Mouse (Mus musculus) cerebellum, postnatal 4 days (tissue): Measurements from ENCODE around the gene Ovca2.
A peak's percentile ranks its signal among the peaks of the same experiment; 100 is the strongest.
"Not testable (repeated sequence)": the region's sequence is repeated elsewhere in the genome, so short reads cannot be mapped to it uniquely, and the experiment has no call there.

Experiments
- DNase-seq, 2 experiments: peaks; one replicate each; pipeline ENCODE4 v3.0.0; 2022; ENCODE audit warnings: low spot score in 2 of 2, mixed read lengths in 1 of 2

Gene Ovca2

GRCm38 (mm10) chr11:75194850-75195461, 16.3 kb upstream of the Ovca2 start:
- DNase-seq, result peak in 1 of 2 experiments; percentile 59

- DNase-seq, result no peak
These were observed 15.7 kb upstream of the Ovca2 start for GRCm38 (mm10) chr11:75194121-75194849.

- DNase-seq, result peak in 1 of 2 experiments; percentile 48
These were observed 14.8 kb upstream of the Ovca2 start, which contains the start of gene Rtn4rl1 for GRCm38 (mm10) chr11:75193256-75194071. Gene Rtn4rl1, plus strand, starts transcription at chr11:75193783.

- DNase-seq, result peak; percentile 51 to 74
These were observed 13.9 kb upstream of the Ovca2 start for GRCm38 (mm10) chr11:75192336-75193214.

- no peak for DNase-seq
These were observed 13.2 kb upstream of the Ovca2 start for GRCm38 (mm10) chr11:75191841-75192240.

- no peak for DNase-seq
These were observed 12.3 kb upstream of the Ovca2 start, which contains the start of gene Dph1 for GRCm38 (mm10) chr11:75190905-75191441. Gene Dph1, minus strand, starts transcription at chr11:75191241.

GRCm38 (mm10) chr11:75190371-75190724, 11.7 kb upstream of the Ovca2 start:
- peak; percentile 58 to 74 for DNase-seq

- no peak for DNase-seq
These were observed 11.2 kb upstream of the Ovca2 start for GRCm38 (mm10) chr11:75189713-75190370.

- DNase-seq, result no peak
These were observed 6.4 kb upstream of the Ovca2 start for GRCm38 (mm10) chr11:75184986-75185385.

- DNase-seq, result no peak
These were observed 5.9 kb upstream of the Ovca2 start for GRCm38 (mm10) chr11:75184573-75184972.

- no peak for DNase-seq
These were observed 5.4 kb upstream of the Ovca2 start for GRCm38 (mm10) chr11:75183917-75184570.

- no peak for DNase-seq
These were observed 624 bp downstream of the Ovca2 start for GRCm38 (mm10) chr11:75178011-75178410.

- not testable (repeated sequence) for DNase-seq
These were observed 4.1 kb downstream of the Ovca2 start for GRCm38 (mm10) chr11:75174574-75174973.

- no peak for DNase-seq
These were observed 4.9 kb downstream of the Ovca2 start for GRCm38 (mm10) chr11:75173799-75174165.

- peak; percentile 86 to 94 for DNase-seq
These were observed 5.4 kb downstream of the Ovca2 start for GRCm38 (mm10) chr11:75173095-75173798.

GRCm38 (mm10) chr11:75172151-75173094, 6.2 kb downstream of the Ovca2 start:
- peak in 1 of 2 experiments; percentile 32 for DNase-seq

GRCm38 (mm10) chr11:75171186-75171865, 7.3 kb downstream of the Ovca2 start:
- DNase-seq, result no peak
